Mouse (Mus musculus) MEL (cell line): ENCODE results near the gene Psme3. TPM values are rescaled to one million over a fixed set of nuclear protein-coding genes. Genes with fewer than 3 reads are reported as not detected.

Experiments
- DNase-seq: peaks from one replicate; pipeline ENCODE4 v3.0.0; 2011; ENCODE audit warnings: low read depth, low spot score
- H3K27ac ChIP-seq: 2 replicates; pipeline ENCODE4 v1.5.1; 2012; ENCODE audit warnings: low read depth, mild to moderate bottlenecking, control low read depth, low read length, moderate library complexity; ENCODE audit not compliant: control insufficient read depth
- H3K27me3 ChIP-seq, 2 experiments: fragments of 150-350 bp in 1 of 2; sonication (generic) in 1 of 2; 2 replicates each; pipeline ENCODE4 v1.6.1; 2012; ENCODE audit warnings: low read length in 2 of 2, mild to moderate bottlenecking in 2 of 2, improper control_type of control experiment in 1 of 2, moderate library complexity in 1 of 2; ENCODE audit not compliant: insufficient read depth in 2 of 2, control insufficient read depth in 1 of 2
- H3K36me3 ChIP-seq, 2 experiments: 2 replicates each; pipeline ENCODE4 v1.6.1; 2012 to 2014; ENCODE audit warnings: low read length in 2 of 2, improper control_type of control experiment in 1 of 2, inconsistent platforms in 1 of 2, mild to moderate bottlenecking in 1 of 2; ENCODE audit not compliant: insufficient read depth in 2 of 2, control insufficient read depth in 1 of 2
- H3K4me1 ChIP-seq, 2 experiments: fragments of 150-350 bp in 1 of 2; sonication (generic) in 1 of 2; 2 replicates each; pipeline ENCODE4 v1.6.1; 2012; ENCODE audit warnings: low read length in 2 of 2, improper control_type of control experiment in 1 of 2, mild to moderate bottlenecking in 1 of 2; ENCODE audit not compliant: insufficient read depth in 2 of 2, control insufficient read depth in 1 of 2
- H3K4me3 ChIP-seq, 2 experiments: fragments of 150-350 bp in 1 of 2; sonication (generic) in 1 of 2; 2 replicates each; pipeline ENCODE4 v1.5.1; 2012; ENCODE audit warnings: low read depth in 2 of 2, low read length in 2 of 2, mild to moderate bottlenecking in 2 of 2, moderate library complexity in 2 of 2, control low read depth in 1 of 2, improper control_type of control experiment in 1 of 2; ENCODE audit not compliant: control insufficient read depth in 1 of 2, insufficient read depth in 1 of 2
- H3K79me2 ChIP-seq: 2 replicates; pipeline ENCODE4 v1.6.1; 2012; ENCODE audit warnings: mild to moderate bottlenecking, low read length, moderate library complexity; ENCODE audit not compliant: control insufficient read depth, poor library complexity, insufficient read depth
- H3K9ac ChIP-seq: 2 replicates; pipeline ENCODE4 v1.6.1; 2012; ENCODE audit warnings: low read depth, mild to moderate bottlenecking, control low read depth, low read length, moderate library complexity; ENCODE audit not compliant: control insufficient read depth, poor library complexity, severe bottlenecking
- H3K9me3 ChIP-seq: fragments of 150-350 bp; sonication (generic); replicated peaks from 2 replicates; pipeline ENCODE4 v1.6.1; 2012; ENCODE audit warnings: mild to moderate bottlenecking, low read length, improper control_type of control experiment, moderate library complexity; ENCODE audit not compliant: insufficient read depth
- BHLHE40 ChIP-seq: IDR thresholded peaks from 2 replicates; pipeline ENCODE4 v1.6.1; 2012; ENCODE audit warnings: low read depth, mild to moderate bottlenecking, inconsistent platforms, low read length, improper control_type of control experiment, borderline replicate concordance
- CHD1 ChIP-seq: IDR thresholded peaks from 2 replicates; pipeline ENCODE4 v1.6.1; 2012; ENCODE audit warnings: low read depth, mild to moderate bottlenecking, inconsistent platforms, low read length, improper control_type of control experiment
- CHD2 ChIP-seq: IDR thresholded peaks from 2 replicates; pipeline ENCODE4 v1.6.1; 2011; ENCODE audit warnings: low read length, improper control_type of control experiment
- CTCF ChIP-seq, 3 experiments: IDR thresholded peaks in 2 of 3; conservative IDR thresholded peaks in 1 of 3; 2 replicates each; pipeline ENCODE4 v1.5.1; 2011 to 2012; ENCODE audit warnings: low read length in 3 of 3, low read depth in 2 of 3, mild to moderate bottlenecking in 2 of 3, improper control_type of control experiment in 1 of 3, inconsistent platforms in 1 of 3, mixed read lengths in 1 of 3, moderate library complexity in 1 of 3; ENCODE audit not compliant: control insufficient read depth in 1 of 3, insufficient read depth in 1 of 3, poor library complexity in 1 of 3, severe bottlenecking in 1 of 3
- E2F4 ChIP-seq: IDR thresholded peaks from 2 replicates; pipeline ENCODE4 v1.6.1; 2011; ENCODE audit warnings: low read depth, low read length, improper control_type of control experiment, borderline replicate concordance
- ETS1 ChIP-seq: IDR thresholded peaks from 2 replicates; pipeline ENCODE4 v1.6.1; 2012; ENCODE audit warnings: low read depth, mild to moderate bottlenecking, inconsistent platforms, low read length, improper control_type of control experiment, moderate library complexity
- GABPA ChIP-seq: IDR thresholded peaks from 2 replicates; pipeline ENCODE4 v1.6.1; 2012; ENCODE audit warnings: low read depth, mild to moderate bottlenecking, inconsistent platforms, low read length, improper control_type of control experiment, moderate library complexity
- GATA1 ChIP-seq: IDR thresholded peaks from 2 replicates; pipeline ENCODE4 v1.6.1; 2011; ENCODE audit warnings: low read depth, low read length, improper control_type of control experiment
- HCFC1 ChIP-seq: IDR thresholded peaks from 2 replicates; pipeline ENCODE4 v1.6.1; 2012; ENCODE audit warnings: low read depth, mild to moderate bottlenecking, inconsistent platforms, low read length, improper control_type of control experiment, moderate library complexity
- MAFK ChIP-seq: IDR thresholded peaks from 2 replicates; pipeline ENCODE4 v1.6.1; 2011; ENCODE audit warnings: low read depth, mild to moderate bottlenecking, low read length, improper control_type of control experiment, borderline replicate concordance
- MAX ChIP-seq: IDR thresholded peaks from 2 replicates; pipeline ENCODE4 v1.6.1; 2011; ENCODE audit warnings: low read length, improper control_type of control experiment
- MAZ ChIP-seq: IDR thresholded peaks from 2 replicates; pipeline ENCODE4 v1.6.1; 2012; ENCODE audit warnings: low read depth, mild to moderate bottlenecking, inconsistent platforms, low read length, improper control_type of control experiment
- MXI1 ChIP-seq: IDR thresholded peaks from 2 replicates; pipeline ENCODE4 v1.6.1; 2011; ENCODE audit warnings: mild to moderate bottlenecking, low read depth, low read length, improper control_type of control experiment
- NRF1 ChIP-seq: IDR thresholded peaks from 2 replicates; pipeline ENCODE4 v1.6.1; 2014; ENCODE audit warnings: low read depth, mild to moderate bottlenecking, inconsistent platforms, low read length, improper control_type of control experiment, moderate library complexity; ENCODE audit not compliant: poor library complexity, insufficient read depth, severe bottlenecking
- POLR2AphosphoS2 ChIP-seq: IDR thresholded peaks from 2 replicates; pipeline ENCODE4 v1.6.1; 2011; ENCODE audit warnings: low read length, improper control_type of control experiment
- POLR2AphosphoS5 ChIP-seq: IDR thresholded peaks from 2 replicates; pipeline ENCODE4 v1.6.1; 2012; ENCODE audit warnings: low read depth, borderline replicate concordance, mild to moderate bottlenecking, inconsistent platforms, low read length, moderate library complexity, mixed read lengths
- RAD21 ChIP-seq: IDR thresholded peaks from 2 replicates; pipeline ENCODE4 v1.6.1; 2011; ENCODE audit warnings: mild to moderate bottlenecking, low read depth, low read length, improper control_type of control experiment
- RCOR1 ChIP-seq: IDR thresholded peaks from 2 replicates; pipeline ENCODE4 v1.6.1; 2012; ENCODE audit warnings: low read depth, mild to moderate bottlenecking, inconsistent platforms, low read length, improper control_type of control experiment
- SIN3A ChIP-seq: IDR thresholded peaks from 2 replicates; pipeline ENCODE4 v1.6.1; 2012; ENCODE audit warnings: low read length, improper control_type of control experiment, inconsistent platforms
- SMC3 ChIP-seq: IDR thresholded peaks from 2 replicates; pipeline ENCODE4 v1.6.1; 2011; ENCODE audit warnings: low read depth, low read length, improper control_type of control experiment
- TAL1 ChIP-seq: IDR thresholded peaks from 2 replicates; pipeline ENCODE4 v1.6.1; 2012; ENCODE audit warnings: mild to moderate bottlenecking, inconsistent platforms, low read length, moderate library complexity, mixed read lengths
- TBP ChIP-seq: IDR thresholded peaks from 2 replicates; pipeline ENCODE4 v1.8.0; 2011; ENCODE audit warnings: low read depth, low read length, improper control_type of control experiment
- UBTF ChIP-seq: IDR thresholded peaks from 2 replicates; pipeline ENCODE4 v1.6.1; 2012; ENCODE audit warnings: low read depth, mild to moderate bottlenecking, inconsistent platforms, low read length, improper control_type of control experiment, moderate library complexity, borderline replicate concordance; ENCODE audit not compliant: insufficient read depth
- USF1 ChIP-seq: IDR thresholded peaks from 2 replicates; pipeline ENCODE4 v1.6.1; 2014; ENCODE audit warnings: low read depth, mild to moderate bottlenecking, inconsistent platforms, low read length, improper control_type of control experiment, moderate library complexity
- ZMIZ1 ChIP-seq: IDR thresholded peaks from 2 replicates; pipeline ENCODE4 v1.6.1; 2012; ENCODE audit warnings: low read depth, mild to moderate bottlenecking, inconsistent platforms, low read length, improper control_type of control experiment, moderate library complexity
- polyA plus RNA-seq, 2 experiments: library from polyadenylated mRNA; stranded (reverse) in 1 of 2; unstranded in 1 of 2; fragments of >175 nt in 1 of 2; fragments of >200 nt in 1 of 2; gene quantifications; 2 replicates each; pipeline versions ENCODE4 v1.2.1 to v1.2.4; 2012; ENCODE audit warnings: low replicate concordance in 2 of 2, low read depth in 1 of 2; ENCODE audit not compliant: insufficient read length in 2 of 2, insufficient read depth in 1 of 2, missing spikeins in 1 of 2
- total RNA-seq: library from RNA; depleted of rRNA; stranded (reverse); fragments of 300-350 nt; gene quantifications from 2 replicates; pipeline ENCODE4 v1.2.3, GENCODE M21; 2012

Psme3 gene
- total and polyA plus RNA-seq, 3 experiments: 139 to 446 (median 369) TPM

GRCm38 (mm10) chr11:101302004-101302798 lies 13.8 kb upstream of the Psme3 start, which contains the start of gene Becn1 (continued):
- peak; percentile 92 for TF ChIP-seq ZMIZ1
- TF ChIP-seq SIN3A: peak; percentile 93
- TF ChIP-seq TAL1: no peak
- peak; percentile 85 for TF ChIP-seq RAD21
- TF ChIP-seq POLR2AphosphoS5: no peak
- TF ChIP-seq BHLHE40: 0 out of 2 replicates have a peak, but pooled peaks have one; percentile 5
- peak; percentile 94 for TF ChIP-seq POLR2AphosphoS2
- TF ChIP-seq CHD2: no peak
- TF ChIP-seq USF1: peak; percentile 27; the same call in 1 of the 2 replicates
- peak; percentile 90 for TF ChIP-seq HCFC1
- TF ChIP-seq NRF1: 0 out of 2 replicates have a peak, but pooled peaks have one; percentile 27
- TF ChIP-seq GABPA: peak; percentile 63; the same call in 1 of the 2 replicates
- TF ChIP-seq MAZ: peak; percentile 71; the same call in 1 of the 2 replicates
- TF ChIP-seq MAX: peak; percentile 46; the same call in 1 of the 2 replicates
- peak; percentile 82 for TF ChIP-seq MXI1
- no peak for TF ChIP-seq MAFK
- no peak for TF ChIP-seq RCOR1
- TF ChIP-seq CTCF (IDR thresholded peaks at IDR 0.05 in 2 of 3, conservative IDR thresholded peaks at IDR 0.05 in 1 of 3; ENCODE audit: control insufficient read depth in 1 of 3, insufficient read depth in 1 of 3, low read depth in 2 of 3, low read length in 3 of 3, poor library complexity in 1 of 3, severe bottlenecking in 1 of 3): peak; percentile 90 to 97 (median 97)
- no peak for TF ChIP-seq UBTF
- TF ChIP-seq E2F4: no peak
- TF ChIP-seq ETS1: peak; percentile 66; the same call in 1 of the 2 replicates
- peak; percentile 70 for TF ChIP-seq SMC3
- TF ChIP-seq, all 39 proteins: peak for 23

- Histone ChIP-seq H3K4me1 (peaks cover 8 to 20% of the 10 kb centered on the region in 2 experiments), H3K9ac (no peak overlapping the region), H3K4me3 (no peak overlapping the region), H3K79me2 (no peaks in the 10 kb centered on the region), H3K9me3 (no peaks in the 10 kb centered on the region), H3K36me3 (peaks cover 0 to 18% of the 10 kb centered on the region in 2 experiments; a peak in 2 of 4 replicates), H3K27ac (no peak overlapping the region), H3K27me3 (no peaks in the 10 kb centered on the region)
- DNase-seq: no peak
- no peak for TF ChIP-seq MAZ
- no peak for TF ChIP-seq CHD1
- TF ChIP-seq TBP: no peak
- TF ChIP-seq CTCF (IDR thresholded peaks at IDR 0.05 in 2 of 3, conservative IDR thresholded peaks at IDR 0.05 in 1 of 3; ENCODE audit: control insufficient read depth in 1 of 3, insufficient read depth in 1 of 3, low read depth in 2 of 3, low read length in 3 of 3, poor library complexity in 1 of 3, severe bottlenecking in 1 of 3): no peak
- TF ChIP-seq USF1: no peak
- TF ChIP-seq BHLHE40: no peak
- TF ChIP-seq GATA1: 0 out of 2 replicates have a peak, but pooled peaks have one; percentile 20
These were observed 8.3 kb upstream of the Psme3 start for GRCm38 (mm10) chr11:101307744-101308143.
